Mouse (Mus musculus) liver, postnatal 0 days (tissue): ENCODE data around the gene Trim28. TPM values are rescaled to one million over a fixed set of nuclear protein-coding genes. Genes with fewer than 3 reads are reported as not detected.
"Not testable (repeated sequence)": the region's sequence is repeated elsewhere in the genome, so short reads cannot be mapped to it uniquely, and the experiment has no call there.

ENCODE experiments used
- ATAC-seq: fragments of 200-750 bp; cut with Nextera tagmentation; 2 replicates; pipeline ENCODE4 v1.8.0; 2017; ENCODE audit warnings: mild to moderate bottlenecking, moderate library complexity
- DNase-seq: peaks from one replicate; pipeline ENCODE4 v3.0.0-alpha.2; 2016
- H3K27ac ChIP-seq: fragments of 300-500 bp; sonication (generic); 2 replicates; pipeline ENCODE4 v1.5.1; 2014; ENCODE audit warnings: antibody characterized with exemption, moderate library complexity, mild to moderate bottlenecking, low read depth
- H3K27me3 ChIP-seq: fragments of 300-500 bp; sonication (generic); 2 replicates; pipeline ENCODE4 v1.6.1; 2014; ENCODE audit warnings: low read length, control low read depth, mixed read lengths; ENCODE audit not compliant: insufficient read depth
- H3K36me3 ChIP-seq: fragments of 300-500 bp; sonication (generic); replicated peaks from 2 replicates; pipeline ENCODE4 v1.6.1; 2014; ENCODE audit warnings: mild to moderate bottlenecking, control low read depth, low read length, moderate library complexity, mixed read lengths; ENCODE audit not compliant: insufficient read depth
- H3K4me1 ChIP-seq: fragments of 300-500 bp; sonication (generic); 2 replicates; pipeline ENCODE4 v1.6.1; 2014; ENCODE audit warnings: antibody characterized with exemption, mild to moderate bottlenecking, control low read depth; ENCODE audit not compliant: insufficient read depth
- H3K4me2 ChIP-seq: fragments of 300-500 bp; sonication (generic); 2 replicates; pipeline ENCODE4 v1.6.1; 2014; ENCODE audit warnings: low read depth, mild to moderate bottlenecking, low read length, moderate library complexity, mixed read lengths
- H3K4me3 ChIP-seq: fragments of 300-500 bp; sonication (generic); 2 replicates; pipeline ENCODE4 v1.5.1; 2014; ENCODE audit warnings: low read depth, low read length
- H3K9ac ChIP-seq: fragments of 300-500 bp; sonication (generic); replicated peaks from 2 replicates; pipeline ENCODE4 v1.6.1; 2014; ENCODE audit warnings: mild to moderate bottlenecking, moderate library complexity
- H3K9me3 ChIP-seq: fragments of 300-500 bp; sonication (generic); 2 replicates; pipeline ENCODE4 v1.6.1; 2016; ENCODE audit warnings: mild to moderate bottlenecking, control low read depth, low read length, mixed read lengths
- CTCF ChIP-seq: sonication (generic); IDR thresholded peaks from 2 replicates; pipeline ENCODE4 v1.5.1; 2016; ENCODE audit warnings: antibody characterized with exemption, low read depth
- EP300 ChIP-seq: IDR thresholded peaks from 2 replicates; pipeline ENCODE4 v1.6.1; 2016; ENCODE audit warnings: antibody characterized with exemption, low read depth, mild to moderate bottlenecking
- WGBS: fragments of 180-500 bp; shearing (Covaris S2); extraction: QIAGEN DNeasy Blood & Tissue Kit; methylation state at CpG from one replicate; pipeline ENCODE4 v1.1.7; 2014; ENCODE audit not compliant: insufficient replicate concordance; 5-methylcytosine and 5-hydroxymethylcytosine counted together
- polyA plus RNA-seq: library from polyadenylated mRNA; unstranded; fragments of >200 nt; fragmentation: Nextera tagmentation; extraction: Ambion mirVana; gene quantifications from 2 replicates; pipeline ENCODE4 v1.2.1, GENCODE M21; 2015

Gene Trim28
- polyA plus RNA-seq, 1 experiment from 2014 or later, result 56.0 TPM

GRCm38 (mm10) chr7:13054287-13055010, 55.5 kb downstream of the Trim28 start, which contains the start of gene Mzf1:
Gene Mzf1, minus strand, starts transcription at chr7:13054764.
- no peaks in the 10 kb centered on the region for H3K9me3 ChIP-seq
- H3K4me3 ChIP-seq, result peak within 1 kb of the TSS; percentile 77
- H3K4me2 ChIP-seq, result peak within 1 kb of the TSS; percentile 90
- H3K36me3 ChIP-seq, result no peaks in the 10 kb centered on the region
- DNase-seq (peak; percentile 87), ATAC-seq (peak; percentile 93)
- peaks cover 12% of the 10 kb centered on the region for H3K4me1 ChIP-seq
- H3K27me3 ChIP-seq, result no peaks in the 10 kb centered on the region
- no peak for TF ChIP-seq EP300
- TF ChIP-seq CTCF, result no peak
- under 1% methylated on average over 41 of the region's 41 CpGs for WGBS
- H3K9ac ChIP-seq, result peak within 1 kb of the TSS; percentile 61
- H3K27ac ChIP-seq, result no peak within 1 kb of the TSS

GRCm38 (mm10) chr7:13056913-13057700, 58.2 kb downstream of the Trim28 start:
- no peak overlapping the region for H3K4me3 ChIP-seq
- ATAC-seq (no peak), DNase-seq (no peak)
- H3K27ac ChIP-seq, result no peak overlapping the region
- H3K4me1 ChIP-seq, result peaks cover 12% of the 10 kb centered on the region
- no peak overlapping the region for H3K4me2 ChIP-seq
- TF ChIP-seq EP300 (no peak), CTCF (peak; percentile 41)
- 65% methylated on average over 8 of the region's 8 CpGs for WGBS
- no peaks in the 10 kb centered on the region for H3K36me3 ChIP-seq
- H3K9ac ChIP-seq, result no peak overlapping the region
- H3K27me3 ChIP-seq, result no peaks in the 10 kb centered on the region
- no peaks in the 10 kb centered on the region for H3K9me3 ChIP-seq

GRCm38 (mm10) chr7:13059536-13059935, 60.6 kb downstream of the Trim28 start:
- 87% methylated on average over 9 of the region's 9 CpGs for WGBS
- no peak overlapping the region for H3K4me2 ChIP-seq
- ATAC-seq (no peak), DNase-seq (no peak)
- H3K36me3 ChIP-seq, result no peaks in the 10 kb centered on the region
- H3K27ac ChIP-seq, result no peak overlapping the region
- peaks cover 5% of the 10 kb centered on the region for H3K4me1 ChIP-seq
- H3K27me3 ChIP-seq, result no peaks in the 10 kb centered on the region
- H3K9me3 ChIP-seq, result no peaks in the 10 kb centered on the region
- H3K4me3 ChIP-seq, result no peak overlapping the region
- no peak overlapping the region for H3K9ac ChIP-seq
- TF ChIP-seq EP300, result no peak
- no peak for TF ChIP-seq CTCF

GRCm38 (mm10) chr7:13063399-13063798, 64.5 kb downstream of the Trim28 start:
- not testable (repeated sequence) for H3K27ac ChIP-seq, DNase-seq, H3K36me3 ChIP-seq, H3K27me3 ChIP-seq, ATAC-seq, H3K9me3 ChIP-seq, H3K4me3 ChIP-seq, H3K9ac ChIP-seq, H3K4me2 ChIP-seq, H3K4me1 ChIP-seq
- peak; percentile 68 for TF ChIP-seq CTCF
- WGBS, result 8% methylated on average over 1 of the region's 2 CpGs

- Histone ChIP-seq H3K27me3 (no peaks in the 10 kb centered on the region), H3K4me3 (no peak overlapping the region), H3K4me2 (no peak overlapping the region), H3K4me1 (no peaks in the 10 kb centered on the region), H3K27ac (no peak overlapping the region), H3K9me3 (no peaks in the 10 kb centered on the region), H3K36me3 (no peaks in the 10 kb centered on the region), H3K9ac (no peak overlapping the region)
- DNase-seq, result no peak
- no peak for TF ChIP-seq CTCF
- TF ChIP-seq EP300, result no peak
- no peak for ATAC-seq
- WGBS, result 53% methylated on average over 5 of the region's 5 CpGs
Measured at GRCm38 (mm10) chr7:13072293-13072692, 73.4 kb downstream of the Trim28 start.

Other genes starting within 250 kb of the Trim28 start
- 0.04 and 0.13 TPM in 2 replicates for gene Zscan18, start 195.5 kb upstream of the Trim28 start, polyA plus RNA-seq
- gene Zfp329, start 180.3 kb upstream of the Trim28 start, polyA plus RNA-seq, result 1.2 and 2.1 TPM in 2 replicates
- 8.1 and 8.5 TPM in 2 replicates for gene Zfp110, start 164.4 kb upstream of the Trim28 start, polyA plus RNA-seq
- 0.61 and 0.65 TPM in 2 replicates for gene Zfp128, start 117.9 kb upstream of the Trim28 start, polyA plus RNA-seq
- gene Zscan22, start 101.3 kb upstream of the Trim28 start, polyA plus RNA-seq, result 2.3 and 2.5 TPM in 2 replicates
- gene Rps5, start 76.8 kb upstream of the Trim28 start, polyA plus RNA-seq, result 556 and 564 TPM in 2 replicates
- 0.05 TPM in 2 replicates for gene Rnf225, start 71.7 kb upstream of the Trim28 start, polyA plus RNA-seq
- gene Zfp324, start 33.3 kb upstream of the Trim28 start, polyA plus RNA-seq, result 1.5 and 1.9 TPM in 2 replicates
- gene Zfp446, start 21.3 kb upstream of the Trim28 start, polyA plus RNA-seq, result 1.6 and 1.8 TPM in 2 replicates
- gene Slc27a5, start 922 bp upstream of the Trim28 start, polyA plus RNA-seq, result 103 and 122 TPM in 2 replicates
- 5.6 and 7.2 TPM in 2 replicates for gene Zbtb45, start 10.9 kb downstream of the Trim28 start, polyA plus RNA-seq
- 132 TPM in 2 replicates for gene Chmp2a, start 35.7 kb downstream of the Trim28 start, polyA plus RNA-seq
- 53.8 and 59.8 TPM in 2 replicates for gene Ube2m, start 39.2 kb downstream of the Trim28 start, polyA plus RNA-seq
- 0.26 and 0.29 TPM in 2 replicates for gene Mzf1, start 55.6 kb downstream of the Trim28 start, polyA plus RNA-seq
- gene Vmn1r85, start 96.1 kb downstream of the Trim28 start, polyA plus RNA-seq, result not detected in 2 replicates
- not detected in 2 replicates for gene Vmn1r86, start 120.8 kb downstream of the Trim28 start, polyA plus RNA-seq
- gene Vmn1r87, start 141.0 kb downstream of the Trim28 start, polyA plus RNA-seq, result not detected in 2 replicates
- 0.01 TPM in 1 of 2 replicates, not detected in the other for gene Vmn1r88, start 160.5 kb downstream of the Trim28 start, polyA plus RNA-seq
- gene Vmn1r89, start 213.9 kb downstream of the Trim28 start, polyA plus RNA-seq, result not detected in 2 replicates